Mouse (Mus musculus) thymus, adult 2 months (tissue): ENCODE data around the gene Homer3.

ENCODE experiments used
- CTCF ChIP-seq: fragments of 200-500 bp; IDR thresholded peaks from 2 replicates; pipeline ENCODE4 v1.5.1; 2012; ENCODE audit warnings: mild to moderate bottlenecking, control low read depth, low read length, moderate library complexity, borderline replicate concordance; ENCODE audit not compliant: control insufficient read depth, poor library complexity, insufficient read depth; ENCODE audit errors: extremely low read depth
- POLR2A ChIP-seq: fragments of 200-500 bp; IDR thresholded peaks from 2 replicates; pipeline ENCODE4 v1.6.1; 2012; ENCODE audit warnings: mild to moderate bottlenecking, low read length, control low read depth, moderate library complexity; ENCODE audit not compliant: control insufficient read depth, poor library complexity, insufficient read depth; ENCODE audit errors: extremely low read depth

DNA sequence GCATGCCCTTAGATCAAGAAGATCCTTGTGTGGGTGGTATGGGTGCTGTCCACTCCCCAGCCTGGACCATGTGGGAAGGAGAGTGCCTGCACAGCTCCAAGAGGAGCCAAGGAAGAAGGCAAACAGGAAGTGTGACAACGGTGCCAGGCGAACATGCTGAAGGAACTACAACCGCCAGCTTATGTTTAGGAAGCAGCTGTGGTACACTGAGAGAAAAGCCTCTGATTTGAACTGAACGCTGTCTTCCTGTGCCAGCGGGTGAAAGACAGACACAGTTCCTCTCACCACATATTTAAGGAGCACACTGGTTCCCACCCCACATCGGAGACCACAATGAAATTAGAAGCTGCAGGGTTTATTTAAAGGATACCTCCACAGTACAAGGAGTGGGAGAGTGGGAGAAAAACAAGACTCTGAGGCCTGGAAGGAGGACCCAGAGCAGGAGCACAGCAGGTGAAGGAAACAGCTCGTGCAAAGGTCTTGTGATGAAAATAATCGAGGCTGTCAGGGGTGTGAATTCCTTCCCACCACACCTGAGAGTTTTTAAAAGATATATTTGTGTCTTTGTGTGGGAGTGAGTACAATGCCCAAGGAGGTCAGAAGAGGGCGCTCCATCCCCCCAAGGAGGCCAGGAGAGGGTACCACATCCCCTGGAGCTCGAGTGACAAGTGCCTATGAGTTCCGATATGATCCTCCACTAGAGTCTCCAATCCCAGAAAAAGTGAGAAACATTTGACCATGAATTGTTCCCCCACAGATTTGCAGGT, 13.6 kb upstream of the Homer3 start:
- TF ChIP-seq POLR2A: no peak
- TF ChIP-seq CTCF: no peak
